ENCODE assay signal across 8 mouse cellular contexts in the genomic region with DNA sequence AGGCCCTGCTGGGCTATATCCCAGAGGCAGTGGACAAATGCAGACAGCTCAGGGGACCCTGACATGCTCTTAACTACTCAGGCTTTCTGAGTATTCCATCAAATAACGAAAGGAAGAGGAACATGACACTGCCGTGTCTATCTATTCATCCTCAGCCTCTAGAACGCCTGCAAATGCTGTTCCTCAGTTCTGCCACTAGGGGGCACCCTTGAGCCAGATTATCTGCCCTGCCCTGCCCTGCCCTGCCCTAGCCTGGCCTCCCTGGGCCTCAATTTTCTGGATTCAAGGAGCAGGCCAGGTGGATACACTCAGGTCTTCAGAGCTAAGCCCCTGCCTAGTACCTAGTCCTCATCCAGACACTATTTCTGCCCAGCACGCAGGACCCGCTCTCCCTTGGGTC. TPM values are rescaled to one million over a fixed set of nuclear protein-coding genes. Genes with fewer than 3 reads are reported as not detected.
DNase-seq lines count a peak whose midpoint lies in the region; ATAC-seq and TF ChIP-seq lines count a peak whose summit lies in the region.

No protein-coding gene starts in this region.

- no peak overlapping the region for H3K4me3 ChIP-seq in gastrocnemius, adult 2 months
- H3K4me3 ChIP-seq in limb, embryonic 10.5 days, result no peak overlapping the region

- no peaks in the 10 kb centered on the region for H3K9me3 ChIP-seq in limb, embryonic 10.5 days (replicated peaks)

- no peak overlapping the region for H3K27ac ChIP-seq in gastrocnemius, adult 2 months
- H3K27ac ChIP-seq in limb, embryonic 10.5 days, result no peak overlapping the region

- DNase-seq in gastrocnemius, adult 2 months, result peak; percentile 57
- no peak for DNase-seq in gastrocnemius, postnatal 4 days (ENCODE audit: low spot score in 2 of 2)
- DNase-seq in urinary bladder, postnatal 25 days (ENCODE audit: low spot score), result peak; percentile 51
- no peak for DNase-seq in urinary bladder, adult 2 months (ENCODE audit: low spot score)
- peak; percentile 66 for DNase-seq in limb, embryonic 10.5 days (ENCODE audit: low spot score)
- peak; percentile 73 for DNase-seq in retina, embryonic 14.5 days (ENCODE audit: low spot score)
- no peak for DNase-seq in layer of hippocampus, postnatal 14 days (ENCODE audit: low spot score in 2 of 2)

- no peak for ATAC-seq in inflammation-experienced regulatory T-cells, adult 6 months

- intact Hi-C loops in gastrocnemius, adult 2 months (cut with DNase I), result no loop called here

- no peaks in the 10 kb centered on the region for H3K27me3 ChIP-seq in limb, embryonic 10.5 days (ENCODE audit: low read depth, poor library complexity, severe bottlenecking)

- WGBS in limb, embryonic 10.5 days, result 59% methylated on average over 5 of the region's 5 CpGs

- TF ChIP-seq CTCF in gastrocnemius, adult 2 months (IDR thresholded peaks at IDR 0.05), result peak; percentile 91

- peaks cover 8% of the 10 kb centered on the region for H3K4me1 ChIP-seq in limb, embryonic 10.5 days

- peaks cover 89% of the 10 kb centered on the region for H3K36me3 ChIP-seq in limb, embryonic 10.5 days

RNA-seq across cellular contexts. Expression of a gene that starts 24.9 kb away (rescaled TPM):
- 10 to 100 TPM; 30.7 to 36.6 TPM for total RNA-seq in gastrocnemius, adult 2 months (2021)
- 10 to 100 TPM; 23.3 to 23.6 TPM for total RNA-seq in gastrocnemius, postnatal 4 days (2021)
- 15.8 and 20.8 TPM in 2 replicates for polyA plus RNA-seq in urinary bladder, adult 2 months (2012; rRNA removed)
- polyA plus RNA-seq in limb, embryonic 10.5 days (2016; fragmentation: Nextera tagmentation; extraction: Ambion mirVana), result 19.6 and 20.2 TPM in 2 replicates
- under 1 TPM; 0.20 to 0.55 (median 0.33) TPM for polyA plus RNA-seq in inflammation-experienced regulatory T-cells, adult 6 months (2017; shearing (Covaris generic))
- 10 to 100 TPM; 79.7 to 81.0 TPM for total RNA-seq in layer of hippocampus, postnatal 14 days (2021)

RNA-seq across cellular contexts. Expression of a gene that starts 24.9 kb away (rescaled TPM):
- total RNA-seq in gastrocnemius, adult 2 months (2021), result not detected
- under 1 TPM; 0.12 to 0.16 TPM for total RNA-seq in gastrocnemius, postnatal 4 days (2021)
- polyA plus RNA-seq in urinary bladder, adult 2 months (2012; rRNA removed), result 0.66 and 0.77 TPM in 2 replicates
- polyA plus RNA-seq in limb, embryonic 10.5 days (2016; fragmentation: Nextera tagmentation; extraction: Ambion mirVana), result 9.8 and 12.8 TPM in 2 replicates
- 1 to 10 TPM; 1.6 to 4.2 (median 3.3) TPM for polyA plus RNA-seq in inflammation-experienced regulatory T-cells, adult 6 months (2017; shearing (Covaris generic))
- total RNA-seq in layer of hippocampus, postnatal 14 days (2021), result 1 to 10 TPM; 3.3 to 5.1 TPM

Comparison
In these comparisons a context has a peak if more than half of its experiments do, and no peak if none do; other contexts are left out.
1. DNase-seq: peak in gastrocnemius, adult 2 months (single experiment), urinary bladder, postnatal 25 days (single experiment), limb, embryonic 10.5 days (single experiment) and retina, embryonic 14.5 days (single experiment); none in gastrocnemius, postnatal 4 days (0 of 2), urinary bladder, adult 2 months (single experiment) and layer of hippocampus, postnatal 14 days (0 of 2).